Mouse (Mus musculus) stomach, postnatal 0 days (tissue): ENCODE results near the gene Piwil4. TPM values are rescaled to one million over a fixed set of nuclear protein-coding genes. Genes with fewer than 3 reads are reported as not detected.
"Not testable (repeated sequence)": the region's sequence is repeated elsewhere in the genome, so short reads cannot be mapped to it uniquely, and the experiment has no call there.

Experiments
- ATAC-seq: fragments of 200-750 bp; cut with Nextera tagmentation; 2 replicates; pipeline ENCODE4 v1.8.0; 2017; ENCODE audit not compliant: low FRiP score, low TSS enrichment
- DNase-seq: peaks from one replicate; pipeline ENCODE4 v3.0.0-alpha.2; 2016; ENCODE audit warnings: low spot score
- H3K27ac ChIP-seq: fragments of 300-500 bp; sonication (generic); replicated peaks from 2 replicates; pipeline ENCODE4 v1.5.1; 2014; ENCODE audit warnings: mild to moderate bottlenecking, control low read depth
- H3K27me3 ChIP-seq: fragments of 300-500 bp; sonication (generic); 2 replicates; pipeline ENCODE4 v1.6.1; 2014; ENCODE audit warnings: low read length; ENCODE audit not compliant: control insufficient read depth, insufficient read depth
- H3K36me3 ChIP-seq: fragments of 300-500 bp; sonication (generic); 2 replicates; pipeline ENCODE4 v1.6.1; 2014; ENCODE audit warnings: low read length, mixed read lengths; ENCODE audit not compliant: control insufficient read depth, insufficient read depth
- H3K4me1 ChIP-seq: fragments of 300-500 bp; sonication (generic); replicated peaks from 2 replicates; pipeline ENCODE4 v1.6.1; 2014; ENCODE audit warnings: antibody characterized with exemption; ENCODE audit not compliant: control insufficient read depth, insufficient read depth
- H3K4me2 ChIP-seq: fragments of 300-500 bp; sonication (generic); replicated peaks from 2 replicates; pipeline ENCODE4 v1.6.1; 2014; ENCODE audit warnings: low read depth, mild to moderate bottlenecking, control low read depth, moderate library complexity
- H3K4me3 ChIP-seq: fragments of 300-500 bp; sonication (generic); 2 replicates; pipeline ENCODE4 v1.5.1; 2014; ENCODE audit warnings: low read depth, low read length, control low read depth
- H3K9ac ChIP-seq: fragments of 300-500 bp; sonication (generic); 2 replicates; pipeline ENCODE4 v1.6.1; 2014; ENCODE audit warnings: mild to moderate bottlenecking, low read length, control low read depth, mixed read lengths
- H3K9me3 ChIP-seq: fragments of 300-500 bp; sonication (generic); 2 replicates; pipeline ENCODE4 v1.6.1; 2016; ENCODE audit warnings: low read length; ENCODE audit not compliant: control insufficient read depth
- CTCF ChIP-seq: IDR thresholded peaks from 2 replicates; pipeline ENCODE4 v1.5.1; 2016; ENCODE audit warnings: antibody characterized with exemption, low read depth, mild to moderate bottlenecking, moderate library complexity
- EP300 ChIP-seq: optimal IDR thresholded peaks from 2 replicates; pipeline ENCODE3; 2016; ENCODE audit warnings: antibody characterized with exemption
- WGBS: fragments of 180-500 bp; shearing (Covaris S2); extraction: QIAGEN DNeasy Blood & Tissue Kit; methylation state at CpG from one replicate; pipeline ENCODE4 v1.1.7; 2014; 5-methylcytosine and 5-hydroxymethylcytosine counted together
- polyA plus RNA-seq: library from polyadenylated mRNA; unstranded; fragments of >200 nt; fragmentation: Nextera tagmentation; extraction: Ambion mirVana; gene quantifications from 2 replicates; pipeline ENCODE4 v1.2.1, GENCODE M21; 2015

Gene Piwil4
- polyA plus RNA-seq, 1 experiment from 2014 or later: 0.53 TPM

GRCm38 (mm10) chr9:14705321-14706162, 35.0 kb downstream of the Piwil4 start:
- Histone ChIP-seq H3K9me3 (no peaks in the 10 kb centered on the region), H3K4me2 (no peak overlapping the region), H3K36me3 (no peaks in the 10 kb centered on the region), H3K27me3 (no peaks in the 10 kb centered on the region), H3K4me1 (no peaks in the 10 kb centered on the region), H3K9ac (no peak overlapping the region), H3K4me3 (no peak overlapping the region), H3K27ac (no peak overlapping the region)
- WGBS: 65% methylated on average over 13 of the region's 13 CpGs
- no peak for DNase-seq
- ATAC-seq: no peak
- TF ChIP-seq EP300 (no peak), CTCF (no peak)

DNA sequence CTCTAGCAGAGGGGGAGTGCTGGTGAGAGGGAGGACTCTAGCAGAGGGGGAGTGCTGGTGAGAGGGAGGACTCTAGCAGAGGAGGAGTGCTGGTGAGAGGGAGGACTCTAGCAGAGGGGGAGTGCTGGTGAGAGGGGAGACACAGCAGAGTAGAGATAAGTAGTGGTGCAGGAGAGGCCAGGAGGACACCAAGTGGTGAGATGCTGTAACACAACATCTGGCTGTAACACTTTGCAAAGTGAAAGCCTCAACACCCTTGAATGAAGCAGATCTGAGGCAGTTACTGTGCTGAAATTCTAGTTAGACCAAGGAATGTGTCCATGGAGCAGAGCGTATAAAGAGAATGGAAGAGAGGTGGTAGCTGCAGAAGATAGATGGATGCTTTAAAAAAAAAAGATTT, 39.7 kb downstream of the Piwil4 start:
- not testable (repeated sequence) for H3K4me2 ChIP-seq, H3K4me1 ChIP-seq, H3K27me3 ChIP-seq, H3K9ac ChIP-seq, H3K4me3 ChIP-seq, H3K27ac ChIP-seq, H3K36me3 ChIP-seq, ATAC-seq, DNase-seq, H3K9me3 ChIP-seq
- 89% methylated on average over 1 of the region's 1 CpGs for WGBS
- peak; percentile 46 for TF ChIP-seq CTCF

GRCm38 (mm10) chr9:14699288-14699640, 41.3 kb downstream of the Piwil4 start:
- ATAC-seq: peak; percentile 79
- 29% methylated on average over 7 of the region's 7 CpGs for WGBS
- no peaks in the 10 kb centered on the region for H3K36me3 ChIP-seq

GRCm38 (mm10) chr9:14698582-14699287, 41.8 kb downstream of the Piwil4 start:
- DNase-seq (peak; percentile 93), ATAC-seq (peak; percentile 88)
- WGBS: 53% methylated on average over 12 of the region's 12 CpGs
- Histone ChIP-seq H3K27ac (no peak overlapping the region), H3K4me2 (no peak overlapping the region), H3K9ac (no peak overlapping the region), H3K27me3 (no peaks in the 10 kb centered on the region), H3K4me1 (no peaks in the 10 kb centered on the region), H3K4me3 (no peak overlapping the region), H3K9me3 (no peaks in the 10 kb centered on the region), H3K36me3 (no peaks in the 10 kb centered on the region)
- no peak for TF ChIP-seq EP300
- TF ChIP-seq CTCF: peak; percentile 99

More at GRCm38 (mm10) chr9:14699288-14699640, 41.3 kb downstream of the Piwil4 start:
- TF ChIP-seq CTCF: no peak
- no peak for TF ChIP-seq EP300
- no peaks in the 10 kb centered on the region for H3K27me3 ChIP-seq
- no peak for DNase-seq
- H3K4me1 ChIP-seq: no peaks in the 10 kb centered on the region
- no peak overlapping the region for H3K27ac ChIP-seq
- no peak overlapping the region for H3K4me2 ChIP-seq
- no peak overlapping the region for H3K9ac ChIP-seq
- H3K9me3 ChIP-seq: no peaks in the 10 kb centered on the region
- H3K4me3 ChIP-seq: no peak overlapping the region

GRCm38 (mm10) chr9:14697903-14698302, 42.6 kb downstream of the Piwil4 start:
- Histone ChIP-seq H3K4me3 (no peak overlapping the region), H3K36me3 (no peaks in the 10 kb centered on the region), H3K9me3 (no peaks in the 10 kb centered on the region), H3K4me1 (no peaks in the 10 kb centered on the region), H3K27ac (no peak overlapping the region), H3K9ac (no peak overlapping the region), H3K27me3 (no peaks in the 10 kb centered on the region), H3K4me2 (no peak overlapping the region)
- 0 out of 2 replicates have a peak, but pooled peaks have one; percentile 27 for ATAC-seq
- TF ChIP-seq EP300 (no peak), CTCF (peak; percentile 69)
- 65% methylated on average over 4 of the region's 4 CpGs for WGBS
- peak; percentile 45 for DNase-seq
